Mouse (Mus musculus) MEL (cell line): ENCODE measurements around the gene Ccser1. TPM values are rescaled to one million over a fixed set of nuclear protein-coding genes. Genes with fewer than 3 reads are reported as not detected.

ENCODE experiments used
- DNase-seq: peaks from one replicate; pipeline ENCODE4 v3.0.0; 2011; ENCODE audit warnings: low read depth, low spot score
- H3K27ac ChIP-seq: 2 replicates; pipeline ENCODE4 v1.5.1; 2012; ENCODE audit warnings: low read depth, mild to moderate bottlenecking, control low read depth, low read length, moderate library complexity; ENCODE audit not compliant: control insufficient read depth
- H3K27me3 ChIP-seq, 2 experiments: fragments of 150-350 bp in 1 of 2; sonication (generic) in 1 of 2; 2 replicates each; pipeline ENCODE4 v1.6.1; 2012; ENCODE audit warnings: low read length in 2 of 2, mild to moderate bottlenecking in 2 of 2, improper control_type of control experiment in 1 of 2, moderate library complexity in 1 of 2; ENCODE audit not compliant: insufficient read depth in 2 of 2, control insufficient read depth in 1 of 2
- H3K36me3 ChIP-seq, 2 experiments: 2 replicates each; pipeline ENCODE4 v1.6.1; 2012 to 2014; ENCODE audit warnings: low read length in 2 of 2, improper control_type of control experiment in 1 of 2, inconsistent platforms in 1 of 2, mild to moderate bottlenecking in 1 of 2; ENCODE audit not compliant: insufficient read depth in 2 of 2, control insufficient read depth in 1 of 2
- H3K4me1 ChIP-seq, 2 experiments: fragments of 150-350 bp in 1 of 2; sonication (generic) in 1 of 2; 2 replicates each; pipeline ENCODE4 v1.6.1; 2012; ENCODE audit warnings: low read length in 2 of 2, improper control_type of control experiment in 1 of 2, mild to moderate bottlenecking in 1 of 2; ENCODE audit not compliant: insufficient read depth in 2 of 2, control insufficient read depth in 1 of 2
- H3K4me3 ChIP-seq, 2 experiments: fragments of 150-350 bp in 1 of 2; sonication (generic) in 1 of 2; 2 replicates each; pipeline ENCODE4 v1.5.1; 2012; ENCODE audit warnings: low read depth in 2 of 2, low read length in 2 of 2, mild to moderate bottlenecking in 2 of 2, moderate library complexity in 2 of 2, control low read depth in 1 of 2, improper control_type of control experiment in 1 of 2; ENCODE audit not compliant: control insufficient read depth in 1 of 2, insufficient read depth in 1 of 2
- H3K79me2 ChIP-seq: 2 replicates; pipeline ENCODE4 v1.6.1; 2012; ENCODE audit warnings: mild to moderate bottlenecking, low read length, moderate library complexity; ENCODE audit not compliant: control insufficient read depth, poor library complexity, insufficient read depth
- H3K9ac ChIP-seq: 2 replicates; pipeline ENCODE4 v1.6.1; 2012; ENCODE audit warnings: low read depth, mild to moderate bottlenecking, control low read depth, low read length, moderate library complexity; ENCODE audit not compliant: control insufficient read depth, poor library complexity, severe bottlenecking
- H3K9me3 ChIP-seq: fragments of 150-350 bp; sonication (generic); replicated peaks from 2 replicates; pipeline ENCODE4 v1.6.1; 2012; ENCODE audit warnings: mild to moderate bottlenecking, low read length, improper control_type of control experiment, moderate library complexity; ENCODE audit not compliant: insufficient read depth
- CTCF ChIP-seq, 3 experiments: IDR thresholded peaks in 2 of 3; conservative IDR thresholded peaks in 1 of 3; 2 replicates each; pipeline ENCODE4 v1.5.1; 2011 to 2012; ENCODE audit warnings: low read length in 3 of 3, low read depth in 2 of 3, mild to moderate bottlenecking in 2 of 3, improper control_type of control experiment in 1 of 3, inconsistent platforms in 1 of 3, mixed read lengths in 1 of 3, moderate library complexity in 1 of 3; ENCODE audit not compliant: control insufficient read depth in 1 of 3, insufficient read depth in 1 of 3, poor library complexity in 1 of 3, severe bottlenecking in 1 of 3
- ELF1 ChIP-seq: IDR thresholded peaks from 2 replicates; pipeline ENCODE4 v1.6.1; 2014; ENCODE audit warnings: low read depth, mild to moderate bottlenecking, inconsistent platforms, low read length, improper control_type of control experiment, moderate library complexity
- GABPA ChIP-seq: IDR thresholded peaks from 2 replicates; pipeline ENCODE4 v1.6.1; 2012; ENCODE audit warnings: low read depth, mild to moderate bottlenecking, inconsistent platforms, low read length, improper control_type of control experiment, moderate library complexity
- MYB ChIP-seq: IDR thresholded peaks from 2 replicates; pipeline ENCODE4 v1.6.1; 2011; ENCODE audit warnings: mild to moderate bottlenecking, low read depth, low read length, improper control_type of control experiment
- NELFE ChIP-seq: IDR thresholded peaks from 2 replicates; pipeline ENCODE4 v1.6.1; 2011; ENCODE audit warnings: low read depth, low read length, improper control_type of control experiment
- RAD21 ChIP-seq: IDR thresholded peaks from 2 replicates; pipeline ENCODE4 v1.6.1; 2011; ENCODE audit warnings: mild to moderate bottlenecking, low read depth, low read length, improper control_type of control experiment
- SIN3A ChIP-seq: IDR thresholded peaks from 2 replicates; pipeline ENCODE4 v1.6.1; 2012; ENCODE audit warnings: low read length, improper control_type of control experiment, inconsistent platforms
- SMC3 ChIP-seq: IDR thresholded peaks from 2 replicates; pipeline ENCODE4 v1.6.1; 2011; ENCODE audit warnings: low read depth, low read length, improper control_type of control experiment
- TAL1 ChIP-seq: IDR thresholded peaks from 2 replicates; pipeline ENCODE4 v1.6.1; 2012; ENCODE audit warnings: mild to moderate bottlenecking, inconsistent platforms, low read length, moderate library complexity, mixed read lengths
- TBP ChIP-seq: IDR thresholded peaks from 2 replicates; pipeline ENCODE4 v1.8.0; 2011; ENCODE audit warnings: low read depth, low read length, improper control_type of control experiment
- TCF12 ChIP-seq: IDR thresholded peaks from 2 replicates; pipeline ENCODE4 v1.6.1; 2014; ENCODE audit warnings: low read depth, mild to moderate bottlenecking, inconsistent platforms, low read length, improper control_type of control experiment, moderate library complexity
- USF2 ChIP-seq, 2 experiments: IDR thresholded peaks; 2 replicates each; pipeline ENCODE4 v1.6.1; 2011 to 2012; ENCODE audit warnings: improper control_type of control experiment in 2 of 2, low read length in 2 of 2, borderline replicate concordance in 1 of 2, inconsistent platforms in 1 of 2, low read depth in 1 of 2, mild to moderate bottlenecking in 1 of 2; ENCODE audit not compliant: insufficient read depth in 1 of 2
- ZC3H11A ChIP-seq: IDR thresholded peaks from 2 replicates; pipeline ENCODE4 v1.6.1; 2012; ENCODE audit warnings: low read depth, mild to moderate bottlenecking, inconsistent platforms, low read length, improper control_type of control experiment
- ZNF384 ChIP-seq: IDR thresholded peaks from 2 replicates; pipeline ENCODE4 v1.6.1; 2012; ENCODE audit warnings: low read depth, mild to moderate bottlenecking, inconsistent platforms, low read length, improper control_type of control experiment
- polyA plus RNA-seq, 2 experiments: library from polyadenylated mRNA; stranded (reverse) in 1 of 2; unstranded in 1 of 2; fragments of >175 nt in 1 of 2; fragments of >200 nt in 1 of 2; gene quantifications; 2 replicates each; pipeline versions ENCODE4 v1.2.1 to v1.2.4; 2012; ENCODE audit warnings: low replicate concordance in 2 of 2, low read depth in 1 of 2; ENCODE audit not compliant: insufficient read length in 2 of 2, insufficient read depth in 1 of 2, missing spikeins in 1 of 2
- total RNA-seq: library from RNA; depleted of rRNA; stranded (reverse); fragments of 300-350 nt; gene quantifications from 2 replicates; pipeline ENCODE4 v1.2.3, GENCODE M21; 2012

The Ccser1 gene
- total and polyA plus RNA-seq, 3 experiments: not detected

- TF ChIP-seq TCF12: no peak
- no peak for TF ChIP-seq NELFE
- no peak for TF ChIP-seq GABPA
- no peak for DNase-seq
- Histone ChIP-seq H3K79me2 (no peaks in the 10 kb centered on the region), H3K9ac (no peak overlapping the region), H3K9me3 (no peaks in the 10 kb centered on the region), H3K27ac (no peak overlapping the region), H3K36me3 (no peaks in the 10 kb centered on the region), H3K4me1 (no peaks in the 10 kb centered on the region), H3K27me3 (no peaks in the 10 kb centered on the region), H3K4me3 (no peak overlapping the region)
Measured at GRCm38 (mm10) chr6:61300975-61301374, 120.9 kb downstream of the Ccser1 start.

GRCm38 (mm10) chr6:61301631-61302030, 121.5 kb downstream of the Ccser1 start:
- Histone ChIP-seq H3K36me3 (no peaks in the 10 kb centered on the region), H3K27ac (no peak overlapping the region), H3K9ac (no peak overlapping the region), H3K27me3 (no peaks in the 10 kb centered on the region), H3K4me1 (no peaks in the 10 kb centered on the region), H3K9me3 (no peaks in the 10 kb centered on the region)
- peak; percentile 28 for DNase-seq
- TF ChIP-seq TAL1 (no peak), USF2 (IDR thresholded peaks at IDR 0.05; ENCODE audit: borderline replicate concordance in 1 of 2, insufficient read depth in 1 of 2, low read depth in 1 of 2, low read length in 2 of 2) (no peak), ELF1 (no peak), RAD21 (peak; percentile 85), CTCF (IDR thresholded peaks at IDR 0.05 in 2 of 3, conservative IDR thresholded peaks at IDR 0.05 in 1 of 3; ENCODE audit: control insufficient read depth in 1 of 3, insufficient read depth in 1 of 3, low read depth in 2 of 3, low read length in 3 of 3, poor library complexity in 1 of 3, severe bottlenecking in 1 of 3) (peak; percentile 25 to 74 (median 42); a peak in 4 of 6 replicates), ZC3H11A (peak; percentile 71), ZNF384 (0 out of 2 replicates have a peak, but pooled peaks have one; percentile 17), SMC3 (peak; percentile 78), SIN3A (no peak), MYB (no peak)
- TF ChIP-seq, all 39 proteins: peak for 5
- Histone ChIP-seq H3K4me3 (no peak overlapping the region), H3K79me2 (no peaks in the 10 kb centered on the region)

- DNase-seq: peak; percentile 2
Measured at GRCm38 (mm10) chr6:61311324-61312091, 131.4 kb downstream of the Ccser1 start.

More at GRCm38 (mm10) chr6:61311324-61312091, 131.4 kb downstream of the Ccser1 start:
- H3K36me3 ChIP-seq: no peaks in the 10 kb centered on the region
- H3K9me3 ChIP-seq: no peaks in the 10 kb centered on the region
- H3K9ac ChIP-seq: no peak overlapping the region
- no peaks in the 10 kb centered on the region for H3K27me3 ChIP-seq
- H3K79me2 ChIP-seq: no peaks in the 10 kb centered on the region
- TF ChIP-seq SIN3A (no peak), CTCF (IDR thresholded peaks at IDR 0.05 in 2 of 3, conservative IDR thresholded peaks at IDR 0.05 in 1 of 3; ENCODE audit: control insufficient read depth in 1 of 3, insufficient read depth in 1 of 3, low read depth in 2 of 3, low read length in 3 of 3, poor library complexity in 1 of 3, severe bottlenecking in 1 of 3) (peak; percentile 4 to 15 (median 14); a peak in 2 of 6 replicates), TBP (no peak)
- no peak overlapping the region for H3K4me3 ChIP-seq
- no peak overlapping the region for H3K27ac ChIP-seq
- no peaks in the 10 kb centered on the region for H3K4me1 ChIP-seq
